Mouse (Mus musculus) ES-CJ7 (cell line): ENCODE measurements at regions not wholly inside any gene's neighbourhood (a gene's known extent, or its start where the extent isn't known, plus 50 kb on each side); places are given as distances from the start of the nearest gene placed in this dataset.

Experiments used
- DNase-seq: peaks from one replicate; pipeline ENCODE4 v3.0.0; 2011; ENCODE audit warnings: low read depth, low spot score

- DNase-seq: no peak
Measured at GRCm38 (mm10) chr13:47562836-47563235, 440.4 kb downstream of the Rnf144b start.

DNA sequence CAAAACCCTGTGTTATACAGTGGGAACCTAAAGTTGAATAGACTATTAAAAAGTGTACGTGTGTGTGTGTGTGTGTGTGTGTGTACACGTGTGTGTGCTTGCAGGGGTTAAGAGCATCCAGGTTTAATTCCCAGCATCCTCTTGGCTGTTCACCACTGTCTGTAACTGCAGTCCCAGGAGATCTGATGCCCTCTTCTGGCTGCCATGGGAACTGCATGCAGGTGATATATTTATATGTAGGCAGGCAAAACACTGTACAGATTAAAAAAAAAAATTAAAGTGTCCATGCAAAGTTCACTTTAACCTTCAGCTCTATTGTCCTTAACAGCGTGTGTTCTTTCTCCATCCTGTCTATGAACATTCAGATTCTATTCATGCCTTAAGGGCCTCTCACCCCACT is 454.1 kb downstream of the Rnf144b start:
- peak; percentile 63 for DNase-seq

DNA sequence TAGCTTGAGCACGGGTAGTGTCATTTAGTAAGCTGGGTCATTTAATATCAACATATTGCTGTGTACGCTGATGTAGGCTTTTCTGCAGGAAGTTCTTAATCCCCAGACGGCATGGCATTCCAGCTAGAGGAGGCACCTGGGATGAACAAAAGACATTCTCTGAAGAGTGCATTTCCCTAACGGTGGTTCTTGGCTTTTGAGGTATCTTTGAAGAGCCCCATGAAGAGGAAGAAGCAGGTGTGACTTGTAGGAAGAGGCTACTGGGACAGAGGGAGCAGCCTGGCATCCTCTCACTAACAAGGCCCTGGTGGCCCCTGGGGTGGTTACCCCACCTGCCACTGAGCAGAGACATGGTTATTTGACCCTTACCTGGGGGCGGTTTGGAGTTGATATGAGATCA is 457.7 kb downstream of the Rnf144b start:
- DNase-seq: no peak

DNA sequence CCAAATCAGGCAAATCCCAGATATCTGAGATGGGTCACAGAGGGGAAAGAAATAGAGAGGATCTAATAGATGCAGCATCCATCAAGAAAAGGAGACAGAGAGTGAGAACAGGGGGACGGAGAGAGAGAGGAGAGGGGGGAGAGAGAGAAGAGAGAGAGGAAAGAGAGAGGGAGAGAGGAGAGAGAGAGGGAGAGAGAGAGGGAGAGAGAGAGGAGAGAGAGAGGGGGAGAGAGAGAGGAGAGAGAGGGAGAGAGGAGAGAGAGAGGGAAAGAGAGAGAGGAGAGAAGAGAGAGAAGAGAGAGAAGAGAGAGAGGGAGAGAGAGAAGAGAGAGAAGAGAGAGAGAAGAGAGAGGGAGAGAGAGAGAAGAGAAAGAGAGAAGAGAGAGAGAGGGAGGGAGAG is 462.7 kb downstream of the Rnf144b start:
- no peak for DNase-seq

GRCm38 (mm10) chr13:47602646-47603045 is 480.2 kb downstream of the Rnf144b start:
- no peak for DNase-seq

GRCm38 (mm10) chr13:47611439-47611838 is 489.0 kb downstream of the Rnf144b start:
- DNase-seq: peak; percentile 37

DNA sequence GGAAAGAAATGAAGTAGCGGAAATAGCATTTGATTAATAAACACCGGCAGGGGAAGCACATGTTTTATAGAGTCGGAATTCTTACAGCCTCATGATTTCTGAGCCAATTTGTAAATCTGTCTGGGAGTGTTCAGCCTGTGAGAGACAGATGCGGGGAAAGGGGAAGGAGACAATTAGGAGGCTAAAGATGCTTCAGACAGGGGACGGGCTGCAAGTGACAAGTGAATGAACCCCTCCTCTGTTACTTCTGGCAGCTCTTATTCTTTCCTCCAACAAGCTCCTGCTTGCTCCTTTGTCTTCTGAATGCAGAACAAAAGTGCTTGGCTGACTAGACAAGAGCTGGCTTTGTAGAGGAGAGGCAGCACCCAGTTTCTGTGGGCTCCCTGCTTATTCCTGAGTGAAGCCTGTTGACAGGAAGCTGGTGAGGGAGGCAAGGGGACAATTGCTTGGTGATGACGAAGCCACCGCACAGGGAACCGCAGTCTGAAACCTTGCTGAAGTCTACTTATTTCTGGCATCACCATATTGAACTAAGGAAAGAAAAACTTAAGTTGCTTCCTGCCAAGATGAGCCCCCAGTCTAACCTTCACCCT is 514.2 kb downstream of the Rnf144b start:
- no peak for DNase-seq

- DNase-seq: peak; percentile 42
Measured at GRCm38 (mm10) chr13:47642341-47642740, 519.9 kb downstream of the Rnf144b start.

DNA sequence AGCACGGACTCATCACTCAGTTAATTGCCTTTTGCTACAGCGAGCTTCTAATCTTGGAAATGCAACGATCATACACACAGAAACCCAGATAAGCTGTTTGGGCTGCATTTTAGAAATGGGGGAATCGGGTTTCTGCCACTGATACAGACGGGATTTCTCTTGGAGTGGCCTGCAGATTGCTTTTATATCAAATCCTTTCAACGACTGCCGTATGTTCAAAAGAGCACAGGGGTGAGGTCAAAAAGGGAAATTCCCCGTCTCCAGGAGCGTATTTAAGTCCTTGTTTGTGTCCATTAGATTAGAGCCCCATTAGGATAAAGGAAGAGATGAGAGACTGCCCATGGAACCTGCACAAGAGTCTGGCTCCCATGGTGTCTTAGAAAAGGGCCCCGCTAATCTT is 522.6 kb downstream of the Rnf144b start:
- no peak for DNase-seq

DNA sequence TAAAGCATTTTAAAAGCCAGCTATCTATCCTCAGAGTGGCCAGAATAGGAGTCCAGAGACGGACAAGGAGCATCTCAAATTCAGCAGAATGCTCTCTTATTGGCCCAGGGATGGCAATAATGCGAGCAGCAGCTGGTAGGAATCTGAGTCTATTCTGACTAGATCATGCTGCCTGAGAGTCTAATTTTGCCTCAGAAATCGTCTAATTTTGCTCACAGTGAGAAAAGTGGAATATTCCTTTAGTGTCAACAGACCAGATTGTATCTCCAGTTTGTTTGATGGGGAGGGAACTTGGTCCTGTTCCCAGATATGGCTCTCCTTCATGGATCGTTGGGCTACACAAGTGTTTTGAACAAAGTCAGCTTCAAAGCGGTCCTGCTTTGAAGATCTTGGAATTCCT is 525.2 kb downstream of the Rnf144b start:
- no peak for DNase-seq

- no peak for DNase-seq
Measured at GRCm38 (mm10) chr13:47650093-47650492, 527.6 kb downstream of the Rnf144b start.

GRCm38 (mm10) chr13:47666470-47666869 is 544.0 kb downstream of the Rnf144b start:
- no peak for DNase-seq

DNA sequence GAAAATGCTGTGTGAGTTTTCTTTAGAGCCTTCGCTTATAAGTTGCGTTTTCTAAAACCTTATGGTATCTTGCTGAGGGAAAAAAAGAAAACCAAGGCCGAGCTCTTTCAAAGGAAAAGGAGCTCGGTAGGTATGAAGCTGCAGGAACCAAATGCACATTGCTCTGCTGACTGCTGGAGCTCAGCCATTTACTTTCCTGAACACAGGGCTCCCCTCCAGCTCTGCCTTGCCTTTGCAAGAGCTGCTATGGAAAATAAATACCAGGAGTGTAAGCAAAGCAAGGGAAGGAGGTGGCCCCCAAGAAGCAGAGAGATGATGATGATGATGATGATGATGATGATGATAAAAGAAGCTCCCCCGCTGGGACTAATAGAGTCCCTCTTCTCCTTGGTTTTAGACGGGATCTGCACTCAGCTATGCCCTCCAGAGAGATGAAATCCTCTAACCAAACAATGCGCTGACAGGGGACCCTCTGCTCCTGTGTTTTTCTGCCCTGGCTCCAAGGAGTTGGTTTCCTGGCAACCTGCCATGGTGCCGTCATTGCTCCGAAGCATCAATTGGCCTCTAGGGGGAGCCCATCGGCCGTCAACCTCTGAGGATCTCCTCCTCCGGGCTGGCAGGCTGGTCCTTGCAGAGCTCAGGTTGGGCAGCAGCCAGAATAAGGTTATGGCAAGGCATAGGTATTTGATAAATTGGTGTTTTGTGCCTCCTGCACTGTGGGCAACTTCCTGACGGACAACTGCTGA is 544.7 kb downstream of the Rnf144b start:
- DNase-seq: peak; percentile 72

- DNase-seq: no peak
Measured at GRCm38 (mm10) chr13:47688131-47688530, 565.7 kb downstream of the Rnf144b start.

DNA sequence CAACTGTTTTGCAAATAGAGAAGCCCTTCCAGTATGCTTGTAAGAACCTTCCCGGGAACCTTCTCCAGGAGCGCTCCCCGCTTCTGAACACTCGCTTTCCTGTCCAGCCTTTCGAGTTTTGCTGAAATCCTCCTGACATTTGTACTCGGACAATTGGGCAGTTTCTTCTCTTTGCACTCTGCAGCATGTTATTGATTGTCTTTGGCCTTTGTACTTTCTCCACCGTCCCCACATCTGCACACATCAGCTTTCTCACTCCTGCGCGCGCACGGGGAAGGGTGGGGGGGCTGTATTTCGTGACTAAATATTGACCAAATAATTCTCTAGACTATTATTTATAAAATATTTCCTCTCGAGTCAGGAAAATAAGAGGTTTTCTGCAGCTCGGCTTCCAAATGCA is 567.2 kb upstream of the Id4 start:
- no peak for DNase-seq

DNA sequence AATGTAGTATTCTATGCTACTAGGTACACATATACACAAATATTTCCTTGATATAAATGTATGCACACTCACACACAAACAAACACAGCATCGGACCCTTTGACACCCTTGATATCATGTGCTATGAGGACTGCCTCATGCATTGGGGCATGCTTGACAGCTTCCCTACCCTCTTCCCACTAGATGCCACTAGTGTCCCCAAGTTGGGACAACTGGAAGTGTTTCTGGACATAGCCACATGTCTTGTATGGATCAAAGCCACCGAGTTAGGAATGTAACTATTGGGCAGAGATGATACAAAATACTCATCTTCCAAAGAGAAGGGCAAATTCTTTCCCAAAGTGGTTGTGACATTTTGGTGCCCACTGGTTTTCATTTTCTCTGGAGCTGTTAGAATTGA is 565.2 kb upstream of the Id4 start:
- DNase-seq: no peak

- DNase-seq: no peak
Measured at GRCm38 (mm10) chr13:47700556-47700955, 560.5 kb upstream of the Id4 start.

DNA sequence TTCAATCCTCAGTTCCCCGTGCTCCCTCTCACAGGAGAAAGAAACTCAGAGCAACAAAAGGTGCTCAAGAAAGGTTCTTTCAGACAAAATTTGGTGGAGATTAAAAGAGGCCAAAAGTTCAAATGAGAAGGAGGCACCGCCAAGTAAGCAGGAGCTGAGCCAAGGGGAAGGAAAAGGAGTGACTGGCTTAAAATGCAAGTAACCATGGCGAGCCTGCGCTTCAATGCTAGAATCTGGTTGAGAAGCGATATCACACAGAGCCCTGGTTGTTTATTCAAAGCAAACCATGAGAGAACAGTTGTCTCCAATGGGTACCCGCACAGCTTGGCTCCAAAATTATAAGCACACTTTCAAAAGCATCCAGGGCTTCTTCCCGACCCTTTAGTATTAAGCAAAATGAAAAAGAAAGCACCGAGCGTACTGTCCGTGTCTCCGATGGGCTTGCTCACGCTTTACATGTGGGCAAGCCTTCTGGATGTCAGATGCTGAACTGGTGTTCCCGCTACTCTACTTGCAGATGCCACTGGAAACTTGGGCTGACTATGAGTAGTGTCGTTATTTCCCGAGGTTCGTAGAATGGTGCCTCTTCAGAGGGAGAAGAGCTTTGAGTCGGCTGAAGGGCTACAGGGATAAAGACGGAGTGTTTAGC is 552.9 kb upstream of the Id4 start:
- no peak for DNase-seq

DNA sequence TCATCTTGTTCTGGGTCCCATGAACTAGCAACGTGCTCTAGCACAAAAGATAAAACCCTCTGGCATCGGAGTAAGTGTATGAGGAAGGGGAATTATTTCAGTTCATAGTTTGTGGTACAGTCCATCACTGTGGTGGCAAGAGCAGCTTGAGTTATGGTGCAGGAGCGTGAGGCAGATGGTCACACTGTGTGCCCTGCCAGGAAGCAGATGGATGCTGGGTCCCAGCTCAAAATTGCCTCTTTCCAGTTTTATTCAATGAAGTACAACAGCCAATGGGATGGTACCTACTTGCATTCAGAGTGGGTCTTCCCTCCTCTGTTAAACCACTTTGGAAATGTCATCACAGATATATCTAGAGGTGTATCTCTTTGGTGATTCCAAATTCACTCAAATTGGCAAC is 551.7 kb upstream of the Id4 start:
- no peak for DNase-seq

DNA sequence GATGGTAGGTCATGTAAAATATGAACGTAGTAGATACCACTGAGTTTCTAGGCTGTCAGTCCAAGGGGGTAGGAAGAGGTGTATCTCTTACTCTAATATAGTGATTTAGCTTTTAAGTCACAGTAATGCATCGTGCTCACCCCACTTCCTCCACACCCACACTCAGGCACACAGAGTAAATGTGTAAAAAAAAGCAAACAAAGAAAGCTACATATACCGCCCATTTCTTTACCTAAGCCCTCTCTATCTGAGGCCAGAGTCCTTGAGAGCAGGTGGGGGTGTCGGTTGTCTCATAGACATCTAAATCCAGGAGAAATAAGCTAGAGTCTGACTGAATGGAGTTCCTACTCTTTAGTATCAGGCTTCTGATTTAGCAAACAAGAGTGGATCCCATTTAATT is 548.5 kb upstream of the Id4 start:
- no peak for DNase-seq

- DNase-seq: no peak
Measured at GRCm38 (mm10) chr13:47716265-47716664, 544.8 kb upstream of the Id4 start.

GRCm38 (mm10) chr13:47720645-47721044 is 540.4 kb upstream of the Id4 start:
- no peak for DNase-seq

GRCm38 (mm10) chr13:47734415-47734814 is 526.6 kb upstream of the Id4 start:
- DNase-seq: no peak
